Mouse (Mus musculus) heart, postnatal 0 days (tissue): ENCODE measurements around the gene Cct4.

ENCODE experiments used
- CTCF ChIP-seq: IDR thresholded peaks from 2 replicates; pipeline ENCODE4 v1.5.1; 2016; ENCODE audit warnings: antibody characterized with exemption, control low read depth, low read depth
- EP300 ChIP-seq: IDR thresholded peaks from 2 replicates; pipeline ENCODE4 v1.6.1; 2016; ENCODE audit warnings: antibody characterized with exemption, low read depth

DNA sequence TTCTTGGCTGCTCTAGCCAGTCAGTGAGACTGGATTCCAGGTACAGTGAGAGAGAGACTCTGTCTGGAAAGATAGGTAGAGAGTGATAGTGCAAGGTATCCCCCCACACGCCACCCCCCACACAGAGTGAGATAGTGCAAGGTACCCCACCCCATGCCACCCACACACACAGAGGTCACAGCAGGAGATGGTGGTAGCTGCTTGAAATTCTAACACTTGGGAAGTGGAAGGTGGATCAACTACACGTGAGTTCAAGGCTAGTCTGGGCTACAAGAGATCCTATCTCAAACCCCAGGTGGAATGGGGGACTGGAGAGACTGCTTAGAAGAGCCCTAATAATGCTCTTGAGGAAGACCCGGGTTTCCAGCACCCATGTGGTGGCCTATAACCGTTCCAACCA is 9.3 kb upstream of the Cct4 start:
- TF ChIP-seq CTCF = no peak
- no peak for TF ChIP-seq EP300
